Mouse (Mus musculus): ENCODE data around the gene Pigk.
A peak's percentile ranks its signal among the peaks of the same experiment; 100 is the strongest.

The Pigk gene

DNA sequence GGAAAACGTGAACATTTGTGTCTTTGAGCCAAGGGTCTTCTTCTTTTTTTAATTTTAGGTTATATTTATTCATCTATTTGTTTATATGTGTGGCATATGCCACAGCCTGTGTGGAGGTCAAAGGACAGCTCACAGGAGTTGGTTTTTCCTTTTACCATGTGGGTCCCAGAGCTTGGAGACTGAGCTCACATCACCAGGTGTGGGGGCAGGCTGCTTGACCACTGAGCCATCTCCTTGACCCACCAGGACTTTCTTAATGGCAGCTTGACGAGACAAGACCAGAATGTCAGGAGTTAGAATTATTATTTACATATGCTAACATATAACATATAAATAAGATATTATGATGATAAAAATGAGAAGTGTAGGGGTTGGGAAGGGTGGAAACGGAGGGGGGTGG, 182.2 kb downstream of the Pigk start:
- DNase-seq (ENCODE audit: low spot score in 2 of 2): no peak

DNA sequence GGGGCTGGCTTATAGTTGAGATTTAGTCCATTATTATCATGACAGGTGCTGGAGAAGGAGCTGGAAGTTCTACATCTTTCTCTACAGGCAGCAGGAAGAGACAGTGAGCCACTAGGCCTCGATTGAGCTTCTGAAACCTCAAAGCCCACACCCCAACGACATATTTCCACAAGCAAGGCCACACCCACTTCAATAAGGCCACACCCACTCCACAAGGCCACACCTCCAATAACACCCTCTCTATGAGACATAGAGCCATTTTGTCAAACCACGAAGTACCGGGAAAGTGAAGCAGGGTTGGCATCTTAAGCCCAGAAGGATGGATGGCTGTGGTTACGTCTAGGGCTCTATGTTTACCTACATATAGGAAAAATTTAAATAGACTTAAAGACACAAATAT, 183.3 kb downstream of the Pigk start:
- no peak for DNase-seq (ENCODE audit: low spot score in 2 of 2)

DNA sequence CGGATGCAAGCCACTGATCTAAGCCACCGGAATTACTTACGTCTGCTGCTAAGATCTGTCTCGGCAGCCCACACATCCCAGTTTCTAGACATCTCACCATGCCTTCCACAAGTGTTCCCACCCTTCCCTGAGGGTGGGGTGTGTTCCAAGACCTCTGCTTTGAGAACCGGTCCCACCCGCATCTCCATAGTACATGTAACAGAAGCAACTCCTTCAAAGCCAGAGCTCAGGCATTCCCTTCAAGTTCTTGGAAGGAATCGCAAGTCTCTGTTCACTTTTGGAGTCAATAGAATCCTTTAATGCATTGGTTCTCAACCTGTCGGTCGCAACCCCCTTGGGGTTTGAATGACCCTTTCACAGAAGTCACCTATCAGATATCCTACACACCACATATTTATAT, 185.0 kb downstream of the Pigk start:
- no peak for DNase-seq (ENCODE audit: low spot score in 2 of 2)

DNA sequence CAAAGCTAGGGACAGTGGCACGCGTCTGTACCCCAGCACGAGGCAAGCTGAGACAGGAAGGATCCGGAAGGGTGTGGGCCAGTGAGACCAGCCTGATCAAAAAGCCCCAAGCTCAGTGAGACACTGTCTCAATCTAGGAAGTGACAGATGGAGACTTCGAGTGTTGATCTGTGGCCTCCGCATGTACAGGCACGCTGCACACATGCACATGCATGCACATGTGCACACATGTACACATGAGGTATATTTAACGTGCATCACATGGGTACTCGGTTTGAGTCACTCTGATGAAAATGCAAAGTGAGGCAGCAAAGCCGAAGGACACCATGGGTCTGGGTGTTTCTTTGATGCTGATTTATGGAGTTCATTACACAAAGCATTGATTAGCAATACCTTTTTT, 191.1 kb downstream of the Pigk start:
- no peak for DNase-seq (ENCODE audit: low spot score in 2 of 2)

DNA sequence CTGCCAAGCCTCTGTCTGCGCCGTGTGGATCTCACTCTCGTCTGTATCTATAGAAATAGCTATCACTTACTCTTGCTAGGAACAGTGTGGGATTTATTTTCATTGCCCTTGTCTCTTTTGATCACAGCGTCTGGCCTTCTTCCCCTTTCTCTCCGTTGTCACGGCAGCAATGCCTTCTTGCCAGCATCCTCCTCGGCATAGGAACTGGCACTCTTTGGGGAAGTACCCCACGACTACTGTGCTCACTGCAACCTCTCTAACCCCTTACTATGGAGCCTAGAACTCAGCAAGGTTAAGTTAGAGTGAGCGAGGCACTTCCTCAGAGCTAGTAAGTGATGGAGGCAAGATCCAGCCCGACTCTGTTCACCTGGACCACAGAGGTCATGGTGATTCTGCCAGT, 191.9 kb downstream of the Pigk start:
- DNase-seq (ENCODE audit: low spot score in 2 of 2): no peak

DNA sequence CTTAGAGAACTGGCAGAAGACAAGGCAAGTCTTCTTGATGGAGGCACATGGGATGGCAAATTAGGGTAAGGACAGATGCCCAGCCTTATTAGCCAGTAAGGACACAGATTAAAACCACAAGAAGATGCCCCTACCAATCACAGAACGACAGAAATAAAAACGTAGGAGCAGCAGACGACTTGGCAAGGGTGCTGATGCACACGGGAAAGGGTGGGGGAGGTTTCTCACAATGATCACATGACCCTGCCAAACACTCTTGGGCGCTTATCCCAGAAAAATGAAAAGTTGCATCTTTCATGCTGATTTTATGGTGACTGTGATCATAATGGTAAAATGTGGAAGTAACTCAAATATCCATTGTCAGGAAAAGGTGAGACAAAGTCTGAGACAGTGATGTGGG, 193.2 kb downstream of the Pigk start:
- DNase-seq (ENCODE audit: low spot score in 2 of 2): no peak

DNA sequence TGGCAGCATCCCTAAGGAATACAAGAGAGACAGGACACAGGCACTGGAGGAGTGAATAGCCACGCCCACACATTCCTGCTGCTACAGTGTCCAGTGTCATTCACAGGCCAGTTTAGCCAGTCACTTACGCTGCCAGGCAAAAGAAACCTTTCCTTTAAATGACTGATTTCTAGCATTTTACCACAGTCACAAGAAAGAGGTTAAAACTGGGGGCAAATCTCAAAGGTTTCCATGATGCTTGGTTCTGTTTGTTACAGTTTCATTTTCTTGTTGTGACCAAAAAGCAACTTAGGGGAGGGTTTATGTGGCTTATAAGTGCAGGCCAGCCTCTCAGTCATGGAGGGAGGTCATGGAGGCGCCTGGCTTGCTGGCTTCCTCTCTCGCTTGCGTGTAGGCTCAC, 193.8 kb downstream of the Pigk start:
- no peak for DNase-seq (ENCODE audit: low spot score in 2 of 2)

DNA sequence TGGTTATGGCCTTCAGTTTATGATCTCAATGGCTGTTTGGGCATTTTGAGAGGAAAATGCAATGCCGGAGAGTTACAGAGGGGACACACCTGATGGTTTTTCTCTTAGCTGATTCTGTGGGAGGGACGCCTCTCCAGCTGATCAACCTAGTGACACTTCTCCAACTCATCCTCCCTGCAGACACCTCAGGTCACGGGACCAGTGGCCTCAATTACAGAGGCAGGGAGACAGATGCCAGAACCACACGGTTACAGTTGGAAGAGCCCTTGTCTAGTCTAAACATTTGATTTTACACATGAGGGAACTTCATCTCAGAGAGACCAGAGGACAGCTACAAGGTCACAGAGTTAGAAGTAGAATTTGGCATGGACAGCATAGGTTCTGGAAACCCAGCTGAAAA, 197.7 kb downstream of the Pigk start:
- DNase-seq (ENCODE audit: low spot score in 2 of 2): no peak

DNA sequence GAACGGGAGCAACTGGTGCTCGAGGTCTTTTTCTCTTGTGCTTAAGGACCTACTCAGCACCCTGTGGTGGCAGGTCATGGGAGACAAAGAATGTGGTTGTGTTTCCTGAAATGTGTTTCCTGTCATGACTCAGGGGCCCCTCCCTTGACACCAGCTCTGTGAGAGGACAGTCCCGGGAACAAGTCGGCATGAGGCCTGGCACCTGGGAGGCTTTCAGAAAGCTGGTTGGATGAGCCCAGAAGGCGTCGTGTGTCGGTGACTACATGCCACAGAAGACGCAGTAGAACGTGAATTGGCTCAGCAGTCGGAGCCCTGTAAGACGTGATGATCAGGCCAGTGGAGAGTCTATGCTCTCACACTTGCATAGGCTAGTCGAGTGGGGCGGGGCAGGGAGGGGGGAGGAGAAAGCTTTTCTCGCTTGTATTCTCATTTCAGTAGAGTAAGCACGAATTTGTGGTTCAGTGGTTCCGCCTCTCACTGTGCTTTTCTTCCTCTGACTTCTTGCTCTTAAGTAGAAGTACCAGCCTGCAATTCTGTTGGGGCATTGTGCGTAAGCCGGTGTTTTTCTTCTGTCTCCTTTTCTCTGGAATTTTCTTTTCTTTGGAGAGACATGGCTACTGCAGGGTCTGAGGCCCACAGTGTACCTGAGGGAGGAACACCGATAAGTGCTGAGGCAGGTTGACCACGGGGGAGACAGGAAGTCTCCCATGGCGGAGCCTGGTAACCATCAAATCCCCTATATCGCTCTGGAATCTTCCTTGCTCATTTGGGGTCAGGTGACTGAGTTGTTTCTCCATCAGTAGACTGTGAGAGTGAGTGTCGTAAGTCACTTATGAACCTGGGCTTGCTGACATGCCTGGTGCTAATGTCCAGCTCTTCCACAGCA, 198.6 kb downstream of the Pigk start:
- DNase-seq (ENCODE audit: low spot score in 2 of 2): no peak

DNA sequence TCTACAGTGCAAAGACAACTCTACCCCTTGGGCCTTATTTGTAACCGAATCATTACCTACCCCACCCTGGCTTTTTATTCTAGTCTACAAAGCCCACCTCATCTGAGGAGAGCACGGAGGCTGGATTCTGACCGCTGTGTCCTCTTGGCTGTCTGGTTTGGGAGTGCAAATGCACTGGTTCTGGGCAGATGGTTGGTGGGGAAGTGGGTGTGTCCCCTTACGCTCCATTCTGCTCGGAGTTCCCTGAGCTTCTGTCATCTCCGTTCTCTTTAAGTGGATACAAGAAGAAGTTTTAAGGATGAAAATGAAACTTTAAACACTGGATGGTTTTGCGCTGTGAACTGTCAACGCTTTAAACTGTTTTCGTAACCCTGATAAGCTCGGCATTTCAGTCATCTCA, 199.2 kb downstream of the Pigk start:
- DNase-seq (ENCODE audit: low spot score in 2 of 2): no peak

DNA sequence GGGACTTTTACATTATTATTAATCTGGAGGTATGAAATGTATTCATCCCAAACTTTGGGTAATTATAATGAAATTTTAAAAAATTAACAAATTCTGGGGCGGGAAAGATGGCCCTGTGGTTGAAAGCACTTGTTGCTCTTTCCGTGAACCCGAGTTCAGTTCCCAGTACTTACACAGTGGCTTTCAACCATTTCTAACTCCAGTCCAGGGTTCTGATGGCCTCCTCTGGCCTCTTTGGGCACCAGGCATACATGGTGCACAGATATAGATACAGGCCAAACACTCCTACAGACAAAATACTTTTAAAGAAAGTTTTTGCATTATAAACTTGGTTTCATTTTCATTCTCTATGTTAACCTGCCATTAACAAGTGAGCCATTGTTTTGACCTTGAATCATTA, 199.7 kb downstream of the Pigk start:
- no peak for DNase-seq (ENCODE audit: low spot score in 2 of 2)

DNA sequence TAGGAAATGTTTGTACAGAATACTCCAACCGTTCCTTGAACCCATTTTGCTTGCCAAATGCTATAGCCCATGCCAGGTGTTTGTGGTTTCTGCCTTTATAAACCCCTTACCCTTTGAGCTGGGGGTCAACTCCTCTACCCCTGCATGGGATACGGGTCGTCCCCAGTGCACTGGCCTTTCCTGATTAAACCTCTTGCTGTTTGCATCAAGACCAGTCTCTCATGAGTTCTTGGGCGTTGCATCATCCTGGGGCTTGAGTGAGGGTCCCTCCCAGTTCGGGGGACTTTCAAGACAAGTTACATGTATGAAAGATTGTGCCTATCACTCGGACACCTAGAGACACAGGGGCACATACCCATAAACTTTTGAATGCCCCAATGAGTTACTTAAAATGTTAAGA, 200.5 kb downstream of the Pigk start:
- DNase-seq (ENCODE audit: low spot score in 2 of 2): no peak

DNA sequence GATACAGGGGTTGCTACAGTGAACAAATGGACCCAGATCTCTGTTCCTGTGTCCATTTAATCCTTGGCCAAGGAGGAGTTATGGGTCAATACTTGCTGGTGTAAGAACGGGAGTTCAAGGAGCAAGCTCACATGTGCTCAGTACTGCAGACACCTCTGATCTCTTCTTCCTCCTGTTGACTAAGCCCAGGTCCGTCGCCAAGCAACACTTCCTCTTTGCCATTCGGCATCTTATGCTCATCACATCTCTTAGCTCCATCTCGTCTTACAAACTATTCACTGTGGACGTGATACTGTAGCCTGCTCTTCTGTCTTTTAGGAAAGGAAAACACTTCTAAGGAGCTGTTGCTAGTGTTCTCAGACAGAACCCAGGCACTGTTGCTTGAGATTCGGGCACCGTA, 203.7 kb downstream of the Pigk start:
- no peak for DNase-seq (ENCODE audit: low spot score in 2 of 2)

DNA sequence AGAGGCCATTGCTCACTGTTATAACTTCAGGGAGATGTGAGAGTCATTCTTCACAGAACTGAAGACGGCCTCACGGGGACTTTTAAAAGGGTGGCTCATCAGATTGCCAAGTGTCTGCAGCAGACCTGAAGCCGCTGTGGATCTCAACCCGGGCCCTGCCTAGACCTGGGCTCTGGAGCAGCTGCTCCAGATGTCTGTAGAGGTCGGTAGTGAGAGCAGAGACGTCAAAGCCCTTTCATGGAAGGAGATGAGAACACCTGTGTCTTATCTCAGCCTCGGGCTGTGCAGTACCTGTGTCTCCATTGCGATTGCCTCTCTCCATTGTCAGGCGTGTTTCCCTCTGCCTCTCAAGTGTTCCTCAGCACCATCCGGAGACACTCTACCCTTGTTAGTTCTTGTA, 205.2 kb downstream of the Pigk start:
- DNase-seq (ENCODE audit: low spot score in 2 of 2): no peak

DNA sequence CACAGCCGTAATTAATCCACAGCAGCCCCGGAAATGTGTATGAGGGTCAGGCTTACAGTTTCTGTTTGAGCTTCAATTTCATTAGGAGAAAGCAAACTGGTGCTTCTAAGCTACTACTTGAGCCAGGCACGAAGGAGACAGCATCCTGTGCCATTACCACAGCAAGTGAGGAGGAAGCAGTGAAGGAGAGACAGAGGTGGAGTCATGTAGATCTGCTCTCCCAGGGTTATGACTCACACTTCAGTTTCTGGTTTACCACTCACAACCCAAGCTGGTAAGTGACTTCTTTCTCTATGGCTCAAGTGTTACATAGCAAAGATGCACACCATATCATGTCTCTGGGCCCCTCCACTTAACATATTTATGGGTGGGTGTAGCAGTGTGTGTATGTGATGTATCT, 206.5 kb downstream of the Pigk start:
- no peak for DNase-seq (ENCODE audit: low spot score in 2 of 2)

DNA sequence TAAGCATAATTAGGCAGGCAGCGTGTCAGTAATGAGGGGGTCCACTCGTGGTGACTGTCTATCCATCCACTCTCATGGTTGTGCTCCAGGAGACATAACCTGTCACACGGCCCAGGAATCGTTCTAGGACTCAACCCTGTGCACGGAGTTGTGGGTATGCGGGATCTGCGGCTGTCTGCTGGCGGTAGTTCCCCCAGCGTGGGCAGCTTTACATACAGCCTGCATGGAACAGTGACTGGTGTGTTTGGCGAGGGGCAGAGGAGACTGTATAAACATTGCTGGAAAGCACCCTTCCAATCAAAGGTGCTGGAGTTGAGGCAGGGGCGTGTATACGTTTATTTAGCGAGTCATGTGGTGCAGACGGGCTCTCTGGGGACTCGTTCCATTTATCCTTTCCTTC, 209.6 kb downstream of the Pigk start:
- no peak for DNase-seq (ENCODE audit: low spot score in 2 of 2)

DNA sequence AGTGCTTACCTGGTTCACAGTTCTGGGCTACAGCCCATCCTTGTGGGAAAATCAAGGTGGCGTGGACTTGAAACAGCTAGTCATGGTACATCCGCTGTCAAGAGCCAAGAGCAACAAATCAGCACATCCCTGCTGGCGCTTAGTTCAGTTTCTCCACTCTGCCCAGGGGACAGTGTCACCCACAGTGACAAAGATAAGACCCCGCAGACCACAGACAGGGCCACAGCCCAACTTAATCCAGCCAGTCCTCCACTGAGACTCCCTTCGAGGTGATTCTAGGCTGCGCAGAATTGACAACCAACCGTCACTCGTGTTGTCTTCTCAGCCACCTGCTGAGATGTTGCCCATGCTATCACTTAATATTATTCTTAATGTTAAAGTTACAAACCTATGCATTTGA, 211.5 kb downstream of the Pigk start:
- no peak for DNase-seq (ENCODE audit: low spot score in 2 of 2)

DNA sequence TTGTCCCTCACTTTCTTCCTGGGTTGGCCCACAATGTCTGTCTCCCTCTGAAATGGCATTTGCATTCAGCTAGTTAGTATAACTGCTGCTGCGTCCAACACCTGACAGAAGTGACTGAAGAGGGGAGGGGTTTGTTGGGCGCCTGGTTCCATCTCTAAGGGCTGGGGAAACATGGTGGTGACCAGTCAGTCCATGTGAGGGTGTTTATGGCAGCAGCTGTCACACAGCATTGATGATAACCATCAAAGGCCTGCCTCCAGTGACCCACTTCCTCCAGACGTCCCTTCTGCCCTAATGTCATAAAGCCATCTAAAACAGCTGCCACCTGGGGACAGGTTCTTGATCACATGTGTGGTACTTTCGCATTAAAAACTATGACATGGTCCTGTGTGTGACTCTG, 212.3 kb downstream of the Pigk start:
- no peak for DNase-seq (ENCODE audit: low spot score in 2 of 2)

DNA sequence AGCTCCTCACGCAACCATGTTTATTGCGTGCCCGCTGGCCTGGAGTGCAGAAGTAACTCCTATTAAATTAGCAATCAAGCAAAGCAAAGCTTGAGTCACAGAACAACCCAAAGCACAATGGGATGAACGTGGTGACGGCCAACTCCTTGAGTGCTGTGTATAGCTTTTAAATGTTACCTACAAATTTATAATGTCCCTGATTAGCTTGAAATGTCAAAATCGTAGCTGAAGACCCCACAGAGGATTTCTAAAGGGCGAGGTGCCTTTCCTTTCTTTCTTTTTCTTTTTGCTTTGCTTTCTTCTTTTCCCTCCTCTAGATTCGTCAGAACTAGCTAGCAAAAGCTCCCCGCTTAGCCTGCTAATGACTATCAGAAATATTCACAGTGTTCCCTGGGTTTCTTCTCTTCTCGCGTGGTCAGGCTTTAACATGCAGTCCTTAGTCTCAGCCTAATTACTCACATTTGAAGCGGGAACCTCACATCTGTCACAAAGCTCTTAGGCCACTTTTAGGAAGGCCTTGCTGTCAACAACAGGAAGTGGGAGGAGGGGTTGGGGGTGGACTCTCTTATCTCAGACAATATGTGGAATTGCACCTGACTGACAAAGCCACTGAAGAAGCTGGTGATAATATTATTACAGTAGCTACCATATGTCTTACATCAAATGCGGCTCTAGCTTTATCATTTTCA, 214.5 kb downstream of the Pigk start:
- DNase-seq (ENCODE audit: low spot score in 2 of 2): no peak

DNA sequence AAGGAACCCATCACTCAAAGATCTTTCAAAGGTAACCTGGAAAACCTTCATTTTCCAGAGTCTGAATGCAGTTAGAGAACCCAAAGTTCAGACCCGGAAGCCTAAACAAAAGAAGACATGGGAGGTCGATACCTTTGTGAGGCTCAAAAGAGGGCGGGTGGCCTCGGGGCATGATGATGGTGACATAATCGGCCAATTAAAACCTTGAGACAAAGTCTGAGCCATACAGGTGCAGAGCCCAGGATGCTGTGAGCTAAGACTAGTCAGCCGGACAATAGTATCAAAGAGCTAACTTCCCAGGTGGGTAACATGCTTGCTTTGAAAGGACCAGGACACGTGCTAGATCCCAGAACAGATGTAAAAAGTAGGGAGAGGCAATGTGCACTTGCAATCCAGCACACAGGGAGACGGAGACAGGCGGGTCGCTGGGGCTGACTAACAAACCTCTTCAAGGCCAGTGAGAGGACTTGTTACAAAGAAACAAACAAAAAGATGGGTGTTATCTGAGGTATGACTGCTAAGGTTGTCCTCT, 215.4 kb downstream of the Pigk start:
- no peak for DNase-seq (ENCODE audit: low spot score in 2 of 2)

DNA sequence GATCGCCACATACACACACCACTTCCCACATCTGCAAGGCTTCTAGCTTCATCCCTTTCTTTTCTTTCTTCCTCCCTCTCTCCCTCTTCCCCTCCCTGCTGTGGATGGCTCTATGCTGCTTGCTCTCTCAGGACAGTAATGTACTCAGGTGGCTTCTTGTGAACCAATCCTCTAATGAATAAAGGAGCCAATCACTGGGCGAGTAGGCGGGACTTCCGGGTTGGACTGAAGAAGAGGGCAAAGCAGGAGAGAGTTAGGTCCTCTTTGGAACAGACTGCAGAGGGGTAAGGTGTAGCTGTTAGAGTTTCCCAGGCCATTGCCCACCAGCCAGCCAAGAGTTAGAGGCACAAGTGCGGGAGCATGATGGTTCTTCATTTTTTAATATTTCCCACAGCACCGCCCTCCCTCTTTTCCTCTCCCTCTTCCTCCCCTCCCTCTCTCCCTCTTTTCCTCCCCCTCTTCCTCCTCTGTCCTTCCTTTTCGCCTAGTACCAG, 215.9 kb downstream of the Pigk start:
- peak in 1 of 2 experiments; percentile 21 for DNase-seq (ENCODE audit: low spot score in 2 of 2)

DNA sequence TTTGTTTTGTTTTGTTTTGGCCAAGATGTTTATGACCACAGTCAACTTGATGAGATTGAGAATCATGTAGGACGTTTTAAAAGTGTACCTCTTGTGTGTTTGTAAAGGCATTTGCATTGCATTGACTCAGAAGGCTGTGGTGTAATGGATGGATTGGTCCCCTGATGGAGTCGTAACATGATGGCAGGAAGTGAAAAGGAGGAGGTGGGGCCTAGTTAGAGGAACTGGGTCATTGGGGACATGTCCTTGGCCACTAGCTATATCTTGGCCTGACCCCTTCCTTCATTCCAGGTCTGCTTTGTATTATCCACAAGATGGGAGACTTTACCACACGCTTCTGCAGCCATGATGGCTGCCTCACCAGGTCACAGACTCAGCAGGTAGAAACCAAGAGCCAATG, 217.5 kb downstream of the Pigk start:
- no peak for DNase-seq (ENCODE audit: low spot score in 2 of 2)

DNA sequence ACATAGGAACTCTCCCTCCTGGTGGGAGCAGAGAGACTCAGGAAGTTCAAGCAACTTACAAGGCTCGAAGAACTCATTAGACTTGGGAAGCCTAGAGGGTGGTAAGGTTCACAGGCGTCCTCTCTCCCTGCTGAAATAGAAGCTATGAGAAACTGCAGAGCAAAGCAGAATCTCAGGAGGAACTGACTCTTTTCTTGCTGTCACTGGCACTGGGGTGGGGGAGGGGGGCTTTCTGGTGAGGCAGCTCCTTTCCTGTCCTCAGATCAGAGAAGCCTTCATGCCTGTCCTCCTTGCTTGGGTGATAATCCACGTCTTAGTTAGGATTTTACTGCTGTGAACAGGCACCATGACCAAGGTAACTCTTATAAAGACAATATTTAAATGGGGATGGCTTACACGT, 218.2 kb downstream of the Pigk start:
- no peak for DNase-seq (ENCODE audit: low spot score in 2 of 2)
